Mouse (Mus musculus) liver, embryonic 13.5 days (tissue): ENCODE results near the gene Smarcd2. TPM values are rescaled to one million over a fixed set of nuclear protein-coding genes. Genes with fewer than 3 reads are reported as not detected.
A peak's percentile ranks its signal among the peaks of the same experiment; 100 is the strongest.
"Not testable (repeated sequence)": the region's sequence is repeated elsewhere in the genome, so short reads cannot be mapped to it uniquely, and the experiment has no call there.

Experiments used
- ATAC-seq: fragments of 200-750 bp; cut with Nextera tagmentation; 2 replicates; pipeline ENCODE4 v1.8.0; 2017; ENCODE audit warnings: low read depth, mild to moderate bottlenecking, moderate number of reproducible peaks, moderate library complexity
- DNase-seq: peaks from one replicate; pipeline ENCODE4 v3.0.0; 2022
- H3K27ac ChIP-seq: fragments of 300-500 bp; sonication (generic); 2 replicates; pipeline ENCODE4 v1.5.1; 2015; ENCODE audit warnings: moderate library complexity, mild to moderate bottlenecking, inconsistent platforms
- H3K27me3 ChIP-seq: fragments of 300-500 bp; sonication (generic); 2 replicates; pipeline ENCODE4 v1.6.1; 2015; ENCODE audit warnings: mild to moderate bottlenecking, inconsistent platforms
- H3K36me3 ChIP-seq: fragments of 300-500 bp; sonication (generic); 2 replicates; pipeline ENCODE4 v1.6.1; 2015; ENCODE audit warnings: mild to moderate bottlenecking, inconsistent platforms
- H3K4me1 ChIP-seq: fragments of 300-500 bp; sonication (generic); replicated peaks from 2 replicates; pipeline ENCODE4 v1.6.1; 2015; ENCODE audit warnings: inconsistent platforms
- H3K4me2 ChIP-seq: fragments of 300-500 bp; sonication (generic); 2 replicates; pipeline ENCODE4 v1.6.1; 2015; ENCODE audit warnings: inconsistent platforms, mild to moderate bottlenecking, moderate library complexity
- H3K4me3 ChIP-seq: fragments of 300-500 bp; sonication (generic); replicated peaks from 2 replicates; pipeline ENCODE4 v1.5.1; 2015; ENCODE audit warnings: mild to moderate bottlenecking, inconsistent platforms
- H3K9ac ChIP-seq: fragments of 300-500 bp; sonication (generic); 2 replicates; pipeline ENCODE4 v1.6.1; 2015; ENCODE audit warnings: mild to moderate bottlenecking, inconsistent platforms
- H3K9me3 ChIP-seq: fragments of 300-500 bp; sonication (generic); replicated peaks from 2 replicates; pipeline ENCODE4 v1.6.1; 2016; ENCODE audit warnings: inconsistent platforms
- WGBS: fragments of 180-500 bp; shearing (Covaris S2); methylation state at CpG from one replicate; pipeline ENCODE4 v1.1.7; 2015; ENCODE audit not compliant: insufficient replicate concordance; 5-methylcytosine and 5-hydroxymethylcytosine counted together
- polyA plus RNA-seq: library from polyadenylated mRNA; unstranded; fragments of >200 nt; fragmentation: Nextera tagmentation; extraction: Ambion mirVana; gene quantifications from 2 replicates; pipeline ENCODE4 v1.2.1, GENCODE M21; 2015

The Smarcd2 gene
- polyA plus RNA-seq, 1 experiment from 2014 or later: 27.8 TPM

DNA sequence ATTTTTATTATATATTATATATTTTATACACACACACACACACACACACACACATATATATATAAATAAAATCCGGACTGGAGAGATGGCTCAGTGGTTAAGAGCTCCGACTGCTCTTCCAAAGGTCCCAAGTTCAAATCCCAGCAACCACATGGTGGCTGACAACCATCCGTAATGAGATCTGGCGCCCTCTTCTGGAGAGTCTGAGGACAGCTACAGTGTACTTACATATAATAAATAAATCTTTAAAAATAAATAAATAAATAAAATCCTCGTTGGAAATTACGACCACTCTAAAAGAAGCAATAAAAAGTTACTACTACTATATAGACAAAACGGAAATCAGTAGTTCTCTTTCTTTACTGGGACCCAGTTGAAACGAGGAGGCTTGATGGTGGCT is 38.8 kb downstream of the Smarcd2 start:
- H3K27me3 ChIP-seq, H3K4me1 ChIP-seq, ATAC-seq, H3K9ac ChIP-seq, H3K27ac ChIP-seq, H3K4me2 ChIP-seq, H3K9me3 ChIP-seq, DNase-seq, H3K4me3 ChIP-seq: not testable (repeated sequence)
- WGBS: 75% methylated on average over 8 of the region's 8 CpGs
- H3K36me3 ChIP-seq: peaks cover 68% of the 10 kb centered on the region

DNA sequence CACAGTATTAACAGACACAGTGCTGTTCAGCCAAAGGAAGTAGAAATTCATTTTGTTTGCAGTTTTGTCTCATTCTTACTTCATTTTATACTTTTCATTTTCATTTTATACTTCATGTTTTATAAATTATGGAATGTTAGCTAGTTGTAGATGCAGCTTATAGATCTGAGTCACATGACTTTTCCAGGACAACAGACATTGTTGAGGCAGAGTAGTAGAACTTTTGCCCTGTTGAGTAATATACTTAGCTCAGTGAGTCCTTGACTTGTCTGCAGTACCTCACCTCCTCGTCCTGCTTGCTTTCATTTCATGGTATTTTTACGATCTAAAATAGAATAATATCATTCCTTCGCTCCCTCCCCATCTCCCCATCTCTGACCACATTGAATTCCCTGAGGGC is 52.2 kb downstream of the Smarcd2 start:
- Histone ChIP-seq H3K27ac (no peak overlapping the region), H3K9ac (no peak overlapping the region), H3K27me3 (no peaks in the 10 kb centered on the region), H3K4me2 (no peak overlapping the region), H3K4me1 (peaks cover 27% of the 10 kb centered on the region), H3K9me3 (no peaks in the 10 kb centered on the region), H3K36me3 (peaks cover 18% of the 10 kb centered on the region), H3K4me3 (no peak overlapping the region)
- no peak for ATAC-seq
- 75% methylated on average over 3 of the region's 3 CpGs for WGBS
- no peak for DNase-seq

DNA sequence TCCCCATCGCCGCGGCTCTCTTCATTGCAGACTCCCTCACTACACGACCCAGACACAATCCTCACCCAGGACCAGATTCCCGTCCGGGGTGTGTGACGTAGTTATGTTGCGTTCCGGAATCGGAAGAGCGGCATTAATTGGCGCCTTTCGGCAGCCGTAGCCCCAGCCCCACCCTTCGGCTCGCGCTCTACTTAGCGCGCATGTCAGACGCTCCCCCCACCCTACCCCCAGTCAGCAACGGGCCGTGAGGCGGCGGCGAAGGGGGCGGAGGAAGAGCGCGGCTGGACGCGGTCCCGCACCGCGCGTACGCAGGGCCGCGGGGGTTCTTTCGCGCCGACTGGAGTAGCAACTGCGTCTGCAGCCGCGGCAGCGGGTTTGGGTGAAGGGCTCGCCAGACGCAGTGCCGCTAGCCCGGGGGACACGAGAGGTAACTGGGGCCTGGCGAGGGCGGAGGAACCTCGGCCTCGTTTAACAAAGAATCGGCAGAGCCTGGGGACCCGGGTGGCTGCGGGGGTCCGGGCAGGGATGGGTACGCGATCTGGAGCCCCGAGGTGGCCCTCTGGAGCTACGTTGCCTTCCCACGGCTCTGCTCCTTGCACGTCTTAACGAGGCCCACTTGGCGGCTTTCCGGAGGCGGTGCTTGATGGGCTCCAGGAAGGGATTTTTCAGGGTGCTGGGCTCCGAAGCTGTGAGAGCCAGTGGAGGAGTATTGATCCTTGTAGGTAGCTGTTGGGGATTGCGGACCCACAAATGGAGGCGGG is 55.9 kb downstream of the Smarcd2 start, which contains the start of gene Ddx42:
Gene Ddx42 (plus strand): TSS at position 197 of the 761 bp plus-strand sequence.
- Histone ChIP-seq H3K4me3 (peak within 1 kb of the TSS; percentile 98), H3K9me3 (no peaks in the 10 kb centered on the region), H3K27me3 (no peaks in the 10 kb centered on the region), H3K36me3 (peaks cover 15% of the 10 kb centered on the region), H3K4me1 (peaks cover 44% of the 10 kb centered on the region), H3K4me2 (peak within 1 kb of the TSS; percentile 78), H3K9ac (peak within 1 kb of the TSS; percentile 94), H3K27ac (peak within 1 kb of the TSS; percentile 99)
- ATAC-seq (peak; percentile 88), DNase-seq (peak; percentile 85)
- under 1% methylated on average over 70 of the region's 70 CpGs for WGBS

DNA sequence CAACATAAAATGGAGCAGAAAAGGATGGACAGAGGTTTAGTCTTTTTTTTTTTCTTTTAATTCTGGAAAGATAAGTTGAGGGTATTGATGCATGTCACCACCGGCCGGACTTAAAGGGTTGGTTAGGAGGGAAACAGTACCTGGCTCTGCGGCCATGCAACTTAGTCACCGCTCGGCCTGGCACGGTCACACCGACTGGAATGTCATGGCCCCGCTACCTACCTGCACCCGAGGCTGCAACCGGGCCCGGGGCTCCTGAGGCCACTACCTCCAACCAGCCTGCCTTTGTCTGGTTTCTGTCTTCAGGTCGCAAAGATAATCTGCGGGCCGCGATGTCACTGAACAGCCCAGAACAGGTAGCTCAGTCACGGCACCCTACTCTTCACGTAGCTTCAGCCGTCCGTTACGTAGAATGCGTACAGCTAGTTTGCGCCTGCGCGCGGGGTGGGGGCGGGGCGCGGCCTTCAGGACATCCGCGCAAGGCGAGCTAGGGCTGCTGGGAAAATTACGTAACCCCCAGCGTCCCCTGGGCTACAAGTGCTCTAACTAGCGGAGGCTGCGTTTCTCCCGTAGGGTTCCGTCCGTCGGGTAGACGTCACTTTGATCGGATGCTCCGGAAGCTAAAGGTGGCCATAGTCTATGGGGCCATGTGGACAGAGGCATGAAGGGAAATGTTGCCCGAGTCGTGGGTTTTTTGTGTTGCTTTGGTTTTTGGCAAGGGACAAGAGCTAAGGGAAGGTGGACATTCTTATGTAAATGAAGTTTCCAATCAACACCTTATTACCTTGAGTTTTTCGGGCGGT is 56.6 kb downstream of the Smarcd2 start, which contains the start of gene Ccdc47:
Gene Ccdc47 (minus strand): TSS at position 418 of the 803 bp plus-strand sequence.
- peak within 1 kb of the TSS; percentile 99 for H3K27ac ChIP-seq
- peak within 1 kb of the TSS; percentile 98 for H3K4me3 ChIP-seq
- no peaks in the 10 kb centered on the region for H3K9me3 ChIP-seq
- H3K36me3 ChIP-seq: peaks cover 22% of the 10 kb centered on the region
- H3K9ac ChIP-seq: peak within 1 kb of the TSS; percentile 94
- peak within 1 kb of the TSS; percentile 78 for H3K4me2 ChIP-seq
- no peaks in the 10 kb centered on the region for H3K27me3 ChIP-seq
- ATAC-seq: peak; percentile 92
- peaks cover 44% of the 10 kb centered on the region for H3K4me1 ChIP-seq
- WGBS: under 1% methylated on average over 46 of the region's 46 CpGs
- DNase-seq: peak; percentile 91

DNA sequence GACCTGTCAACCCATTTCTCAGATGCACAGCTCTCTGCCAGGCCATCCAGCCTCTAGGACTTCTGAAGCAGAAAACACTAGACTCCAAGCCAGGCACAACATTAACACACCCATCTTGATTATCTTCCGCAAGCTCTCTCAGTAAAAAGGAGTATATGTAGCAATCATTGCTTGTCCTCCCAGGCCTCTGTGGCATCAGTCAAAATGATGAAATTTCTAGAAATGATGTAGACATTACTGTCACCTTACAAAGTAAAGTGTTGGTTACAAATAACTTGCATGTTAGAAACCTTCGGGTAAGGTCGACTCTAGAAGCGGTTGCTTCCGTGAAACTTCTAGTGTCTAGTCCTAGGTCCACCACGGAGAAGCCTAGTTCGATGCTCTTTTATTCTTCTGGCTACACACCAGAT is 57.3 kb downstream of the Smarcd2 start:
- Histone ChIP-seq H3K36me3 (peaks cover 28% of the 10 kb centered on the region), H3K4me2 (peak overlapping the region; percentile 78), H3K4me1 (peaks cover 44% of the 10 kb centered on the region), H3K27me3 (no peaks in the 10 kb centered on the region), H3K4me3 (peak overlapping the region; percentile 98), H3K9me3 (no peaks in the 10 kb centered on the region), H3K9ac (peak overlapping the region; percentile 86), H3K27ac (peak overlapping the region; percentile 99)
- 12% methylated on average over 7 of the region's 7 CpGs for WGBS
- ATAC-seq (no peak), DNase-seq (no peak)

DNA sequence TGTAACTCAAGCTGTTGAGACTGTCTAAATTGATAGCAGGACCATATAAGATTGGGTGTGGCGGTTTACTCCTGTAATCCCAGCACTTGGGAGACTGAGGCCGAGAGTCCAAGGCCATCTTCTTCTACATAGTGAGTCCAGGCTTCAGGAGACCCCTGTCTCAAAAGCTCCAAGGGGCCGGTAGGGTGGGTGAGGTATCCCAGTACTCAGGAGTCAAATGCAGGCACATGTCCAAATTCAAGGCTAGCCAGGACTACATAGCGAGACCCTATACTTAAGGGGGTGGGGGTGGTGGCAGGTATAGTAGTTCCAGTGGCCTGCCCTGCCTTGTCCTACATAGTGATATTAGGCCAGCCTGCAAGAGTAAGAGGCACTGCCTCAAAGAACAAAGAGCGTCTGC is 57.9 kb downstream of the Smarcd2 start:
- H3K27ac ChIP-seq: peak overlapping the region; percentile 99
- DNase-seq: no peak
- WGBS: 77% methylated on average over 5 of the region's 5 CpGs
- peak overlapping the region; percentile 86 for H3K9ac ChIP-seq
- H3K36me3 ChIP-seq: peaks cover 34% of the 10 kb centered on the region
- H3K9me3 ChIP-seq: no peaks in the 10 kb centered on the region
- peaks cover 40% of the 10 kb centered on the region for H3K4me1 ChIP-seq
- H3K27me3 ChIP-seq: no peaks in the 10 kb centered on the region
- no peak for ATAC-seq
- peak overlapping the region; percentile 78 for H3K4me2 ChIP-seq
- peak overlapping the region; percentile 98 for H3K4me3 ChIP-seq

Other genes with a start within 250 kb of the Smarcd2 start
- 25.3 and 29.4 TPM in 2 replicates for gene Dcaf7, start 236.1 kb downstream of the Smarcd2 start, polyA plus RNA-seq
- gene Taco1, start 206.9 kb downstream of the Smarcd2 start, polyA plus RNA-seq: 8.1 and 8.3 TPM in 2 replicates
- gene Map3k3, start 188.4 kb downstream of the Smarcd2 start, polyA plus RNA-seq: 4.5 and 4.8 TPM in 2 replicates
- not detected in 2 replicates for gene Gm10840, start 112.1 kb downstream of the Smarcd2 start, polyA plus RNA-seq
- gene Limd2, start 112.1 kb downstream of the Smarcd2 start, polyA plus RNA-seq: 82.2 and 87.8 TPM in 2 replicates
- gene Strada, start 70.8 kb downstream of the Smarcd2 start, polyA plus RNA-seq: 9.4 and 10.5 TPM in 2 replicates
- 41.5 and 50.9 TPM in 2 replicates for gene Ccdc47, start 56.6 kb downstream of the Smarcd2 start, polyA plus RNA-seq
- 26.8 and 31.6 TPM in 2 replicates for gene Ddx42, start 56.0 kb downstream of the Smarcd2 start, polyA plus RNA-seq
- gene Ftsj3, start 16.9 kb downstream of the Smarcd2 start, polyA plus RNA-seq: 55.4 and 66.0 TPM in 2 replicates
- gene Psmc5, start 16.8 kb downstream of the Smarcd2 start, polyA plus RNA-seq: 204 and 210 TPM in 2 replicates
- 0.27 and 0.39 TPM in 2 replicates for gene Tcam1, start 3.7 kb upstream of the Smarcd2 start, polyA plus RNA-seq
- not detected in 2 replicates for gene Gh, start 28.9 kb upstream of the Smarcd2 start, polyA plus RNA-seq
- 3.7 and 4.4 TPM in 2 replicates for gene Cd79b, start 41.8 kb upstream of the Smarcd2 start, polyA plus RNA-seq
- 0.02 TPM in 1 of 2 replicates, not detected in the other for gene Scn4a, start 80.3 kb upstream of the Smarcd2 start, polyA plus RNA-seq
- not detected in 2 replicates for gene Prr29, start 92.5 kb upstream of the Smarcd2 start, polyA plus RNA-seq
- 18.6 and 19.5 TPM in 2 replicates for gene Icam2, start 115.1 kb upstream of the Smarcd2 start, polyA plus RNA-seq
- gene Ern1, start 214.9 kb upstream of the Smarcd2 start, polyA plus RNA-seq: 3.9 and 4.4 TPM in 2 replicates